Mouse (Mus musculus) megakaryocyte, embryonic 14.5 days (primary cell): ENCODE results near the gene Arcn1. TPM values are rescaled to one million over a fixed set of nuclear protein-coding genes. Genes with fewer than 3 reads are reported as not detected.

Experiments used
- H3K27me3 ChIP-seq: replicated peaks from 2 replicates; pipeline ENCODE3; 2012; ENCODE audit warnings: inconsistent platforms
- H3K36me3 ChIP-seq: replicated peaks from 2 replicates; pipeline ENCODE3; 2012; ENCODE audit warnings: low read length, inconsistent platforms, mixed read lengths
- H3K4me1 ChIP-seq: 2 replicates; pipeline ENCODE4 v1.6.1; 2012; ENCODE audit warnings: inconsistent platforms
- H3K4me3 ChIP-seq: replicated peaks from 2 replicates; pipeline ENCODE3; 2012; ENCODE audit warnings: moderate library complexity, mild to moderate bottlenecking, inconsistent platforms
- H3K9me3 ChIP-seq: 2 replicates; pipeline ENCODE4 v1.6.1; 2012; ENCODE audit warnings: inconsistent platforms
- FLI1 ChIP-seq: IDR thresholded peaks from 2 replicates; pipeline ENCODE4 v1.6.1; 2012; ENCODE audit warnings: low read length, inconsistent platforms, mixed read lengths
- GATA1 ChIP-seq: IDR thresholded peaks from 3 replicates; pipeline ENCODE4 v1.6.1; 2012; ENCODE audit warnings: mixed read lengths, low read length, inconsistent platforms, borderline replicate concordance
- polyA plus RNA-seq: library from polyadenylated mRNA; stranded (reverse); fragments of >175 nt; gene quantifications from 2 replicates; pipeline ENCODE4 v1.2.3, GENCODE M21; 2012; ENCODE audit warnings: low replicate concordance; ENCODE audit not compliant: insufficient read depth

The Arcn1 gene
- polyA plus RNA-seq, 1 experiment, result 5.9 TPM

DNA sequence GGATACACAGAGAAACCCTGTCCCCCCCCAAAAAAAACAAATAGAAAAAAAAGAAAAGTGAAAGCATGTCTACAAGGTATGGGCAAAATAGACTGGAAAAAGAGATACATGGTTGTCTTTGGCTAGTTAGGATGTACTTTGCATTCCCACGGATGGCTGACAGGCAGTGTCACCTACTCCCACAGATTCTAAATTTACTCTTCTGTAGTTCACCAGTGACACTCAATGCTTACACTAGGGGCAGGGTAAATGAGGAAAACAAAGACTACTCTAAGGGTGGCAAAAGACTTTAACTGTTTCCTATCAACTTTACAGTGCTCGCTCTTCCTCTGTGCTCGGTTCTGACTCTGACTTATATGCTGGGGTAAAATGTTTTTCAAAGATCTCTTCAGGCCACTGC, 21.0 kb downstream of the Arcn1 start:
- Histone ChIP-seq H3K4me3 (no peak overlapping the region), H3K27me3 (no peaks in the 10 kb centered on the region), H3K9me3 (0 out of 2 replicates have a peak, but pooled peaks cover 4% of the 10 kb centered on the region), H3K36me3 (peaks cover 86% of the 10 kb centered on the region), H3K4me1 (peaks cover 17% of the 10 kb centered on the region)
- TF ChIP-seq FLI1, result no peak

GRCm38 (mm10) chr9:44745371-44745770, 22.3 kb downstream of the Arcn1 start:
- Histone ChIP-seq H3K27me3 (no peaks in the 10 kb centered on the region), H3K4me1 (peaks cover 17% of the 10 kb centered on the region), H3K36me3 (peaks cover 81% of the 10 kb centered on the region), H3K9me3 (0 out of 2 replicates have a peak, but pooled peaks cover 4% of the 10 kb centered on the region), H3K4me3 (no peak overlapping the region)
- TF ChIP-seq FLI1, result no peak
- TF ChIP-seq GATA1, result no peak

DNA sequence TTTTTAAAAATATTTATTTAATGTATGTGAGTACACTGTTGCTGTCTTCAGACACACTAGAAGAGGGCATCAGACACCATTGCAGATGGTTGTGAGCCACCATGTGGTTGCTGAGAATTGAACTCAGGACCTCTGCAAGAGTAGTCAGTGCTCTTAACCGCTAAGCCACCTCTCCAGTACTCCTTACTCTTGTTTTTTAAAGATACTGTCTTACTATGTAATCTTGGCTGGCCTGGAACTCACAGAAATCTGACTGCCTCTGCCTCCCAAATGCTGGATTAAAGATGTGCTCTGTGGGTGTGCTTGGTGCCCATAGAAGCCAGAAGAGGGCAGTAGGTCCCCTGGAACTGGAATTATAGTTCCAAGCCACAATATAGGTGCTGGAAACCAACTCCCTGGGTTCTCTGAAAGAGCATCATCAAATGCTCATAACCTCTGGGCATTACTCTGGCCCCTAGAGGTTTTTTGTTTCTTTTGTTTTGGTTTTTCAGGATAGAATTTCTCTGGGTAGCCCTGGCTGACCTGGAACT, 26.9 kb downstream of the Arcn1 start:
- TF ChIP-seq FLI1, result no peak
- TF ChIP-seq GATA1, result no peak
- peaks cover 17% of the 10 kb centered on the region for H3K27me3 ChIP-seq
- H3K4me3 ChIP-seq, result no peak overlapping the region
- H3K9me3 ChIP-seq, result peaks cover 10% of the 10 kb centered on the region
- peaks cover 6% of the 10 kb centered on the region for H3K4me1 ChIP-seq
- H3K36me3 ChIP-seq, result peaks cover 36% of the 10 kb centered on the region

- peaks cover 10% of the 10 kb centered on the region for H3K9me3 ChIP-seq
- TF ChIP-seq FLI1 (no peak), GATA1 (no peak)
- H3K36me3 ChIP-seq, result peaks cover 8% of the 10 kb centered on the region
- peaks cover 50% of the 10 kb centered on the region for H3K27me3 ChIP-seq
- no peak overlapping the region for H3K4me3 ChIP-seq
- H3K4me1 ChIP-seq, result peaks cover 37% of the 10 kb centered on the region
These were observed 30.2 kb downstream of the Arcn1 start for GRCm38 (mm10) chr9:44737240-44737949.

DNA sequence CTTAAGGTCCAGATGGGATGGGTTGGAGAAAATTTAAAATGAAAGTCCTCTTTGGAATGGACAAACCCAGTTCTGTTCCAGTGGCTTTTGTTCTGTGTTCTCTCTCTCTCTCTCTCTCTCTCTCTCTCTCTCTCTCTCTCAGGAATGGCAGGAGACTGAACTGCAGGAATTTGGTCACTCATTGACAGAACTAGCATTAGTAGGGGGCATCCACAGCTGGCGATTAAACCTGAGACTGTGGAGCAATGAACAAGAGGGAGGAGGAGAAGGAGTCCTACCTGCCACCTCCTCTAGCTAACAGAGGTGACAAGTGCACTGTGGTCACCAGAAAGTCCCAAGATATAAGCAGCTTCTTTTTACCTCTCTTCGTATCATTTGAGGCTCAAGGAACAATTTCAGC, 31.3 kb downstream of the Arcn1 start:
- Histone ChIP-seq H3K4me1 (peaks cover 42% of the 10 kb centered on the region), H3K4me3 (no peak overlapping the region), H3K27me3 (peaks cover 53% of the 10 kb centered on the region), H3K36me3 (peaks cover 3% of the 10 kb centered on the region), H3K9me3 (peaks cover 10% of the 10 kb centered on the region)
- TF ChIP-seq GATA1 (no peak), FLI1 (no peak)

- TF ChIP-seq FLI1 (no peak), GATA1 (no peak)
- peaks cover 10% of the 10 kb centered on the region for H3K9me3 ChIP-seq
- peaks cover 42% of the 10 kb centered on the region for H3K4me1 ChIP-seq
- H3K27me3 ChIP-seq, result peaks cover 53% of the 10 kb centered on the region
- no peaks in the 10 kb centered on the region for H3K36me3 ChIP-seq
- H3K4me3 ChIP-seq, result no peak overlapping the region
These were observed 31.8 kb downstream of the Arcn1 start for GRCm38 (mm10) chr9:44735886-44736285.

DNA sequence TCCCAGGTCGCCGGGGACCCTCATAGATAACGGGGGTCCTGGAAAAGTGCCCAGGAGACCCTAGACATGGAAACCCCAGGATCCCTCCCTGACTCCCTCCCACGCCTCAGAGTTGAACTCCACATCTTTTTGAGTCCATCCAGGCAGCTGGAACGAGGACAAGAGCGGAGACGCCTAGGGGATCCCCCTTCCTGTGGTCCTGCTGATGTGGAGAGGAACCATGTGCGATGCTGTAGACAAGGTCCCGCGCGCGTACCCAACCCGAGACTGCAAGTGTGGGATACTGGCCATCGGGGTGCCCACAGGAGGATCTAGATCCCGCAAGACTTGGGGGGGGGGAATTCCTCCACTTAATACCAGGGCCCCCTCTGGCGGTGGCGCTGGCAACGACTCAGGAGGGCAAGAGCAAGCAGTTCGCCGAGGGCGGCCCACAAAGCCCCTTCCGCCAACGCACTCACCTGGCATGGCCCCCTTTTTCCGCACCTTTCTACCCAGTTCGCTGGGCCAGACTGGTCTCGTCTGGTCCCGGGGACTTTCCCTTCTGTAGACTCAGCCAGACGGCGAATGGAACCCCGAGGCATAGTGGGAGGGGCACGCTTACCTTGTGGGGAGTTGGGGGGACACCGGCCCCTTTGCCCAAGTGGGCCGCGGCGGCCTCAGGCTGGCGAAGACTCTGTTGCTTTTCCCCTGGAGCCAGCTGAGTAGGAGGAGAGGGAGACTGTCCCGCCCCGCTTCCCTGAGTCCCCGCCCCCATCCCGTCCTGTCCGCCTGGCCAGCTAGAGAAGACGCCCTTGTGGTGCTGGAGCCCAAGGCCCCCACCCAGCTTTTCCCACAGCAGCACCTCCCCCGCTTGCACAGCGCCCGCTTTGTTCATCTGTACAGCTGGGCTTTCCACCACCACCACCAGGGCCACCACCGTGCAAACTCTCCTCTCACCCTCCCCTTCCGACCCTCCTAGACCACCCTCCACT, 32.8 kb downstream of the Arcn1 start, which contains the start of gene Phldb1:
Gene Phldb1, minus strand, starts transcription at position 675 of the 971 bp plus-strand sequence.
- H3K4me1 ChIP-seq, result peaks cover 42% of the 10 kb centered on the region
- peaks cover 10% of the 10 kb centered on the region for H3K9me3 ChIP-seq
- peak within 1 kb of the TSS; percentile 93 for H3K4me3 ChIP-seq
- H3K36me3 ChIP-seq, result no peaks in the 10 kb centered on the region
- TF ChIP-seq FLI1, result no peak
- no peak for TF ChIP-seq GATA1
- peaks cover 53% of the 10 kb centered on the region for H3K27me3 ChIP-seq

DNA sequence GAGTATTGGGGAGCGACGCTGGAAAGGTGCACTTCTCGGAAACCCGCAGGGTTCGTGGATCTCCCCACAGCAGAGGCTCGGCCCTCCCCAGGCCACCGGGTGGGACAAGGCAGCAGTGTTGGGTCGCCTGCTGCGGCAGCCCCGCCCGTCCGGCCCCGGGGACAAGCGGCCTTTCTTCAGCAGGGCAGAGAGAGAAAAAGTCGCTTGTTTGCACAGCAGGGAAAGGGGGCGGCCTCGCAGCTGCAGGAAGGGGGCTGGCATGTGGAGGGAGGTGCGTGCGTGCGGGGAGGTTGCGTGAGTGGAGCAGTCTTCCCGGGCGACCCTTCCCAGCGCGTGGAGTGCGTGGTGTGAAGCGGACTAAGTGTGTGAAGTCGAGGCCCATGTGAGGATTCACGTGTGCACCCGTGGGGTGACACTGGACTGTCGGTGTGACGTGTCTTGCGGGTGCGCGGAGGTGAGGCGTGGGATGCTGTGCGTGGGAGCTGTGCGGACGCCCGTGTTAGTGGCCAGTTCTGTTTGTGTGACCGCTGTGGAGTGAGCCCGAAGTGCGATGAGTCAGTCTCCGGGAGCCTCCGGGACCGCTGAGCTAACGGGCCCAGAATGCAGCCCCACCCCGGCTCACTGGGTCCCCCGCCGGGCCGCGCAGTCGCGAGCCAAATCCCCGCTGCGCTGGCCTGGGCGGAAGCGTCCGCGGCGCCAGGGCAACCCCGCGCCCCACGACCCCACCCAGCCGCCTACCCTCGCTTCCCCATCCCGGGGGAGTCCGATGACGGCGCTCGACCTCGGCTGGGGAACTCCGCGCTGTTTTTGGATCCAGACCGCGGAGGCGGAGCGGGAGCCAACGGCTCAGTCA, 33.7 kb downstream of the Arcn1 start:
- no peak for TF ChIP-seq GATA1
- no peak for TF ChIP-seq FLI1
- H3K36me3 ChIP-seq, result no peaks in the 10 kb centered on the region
- peaks cover 10% of the 10 kb centered on the region for H3K9me3 ChIP-seq
- peaks cover 42% of the 10 kb centered on the region for H3K4me1 ChIP-seq
- H3K4me3 ChIP-seq, result peak overlapping the region; percentile 93
- H3K27me3 ChIP-seq, result peaks cover 54% of the 10 kb centered on the region
